Mouse (Mus musculus) stomach, embryonic 14.5 days (tissue): ENCODE data around the gene Insrr. TPM values are rescaled to one million over a fixed set of nuclear protein-coding genes. Genes with fewer than 3 reads are reported as not detected.

Experiments
- ATAC-seq: fragments of 200-750 bp; cut with Nextera tagmentation; 2 replicates; pipeline ENCODE4 v1.8.0; 2017; ENCODE audit warnings: low read depth, moderate TSS enrichment; ENCODE audit not compliant: insufficient number of reproducible peaks, insufficient read depth, low FRiP score
- H3K27ac ChIP-seq: fragments of 300-500 bp; sonication (generic); 2 replicates; pipeline ENCODE4 v1.5.1; 2014; ENCODE audit warnings: mild to moderate bottlenecking, low read length, moderate library complexity, mixed read lengths
- H3K27me3 ChIP-seq: fragments of 300-500 bp; sonication (generic); 2 replicates; pipeline ENCODE4 v1.6.1; 2014; ENCODE audit warnings: low read length, control low read depth, mixed read lengths; ENCODE audit not compliant: control insufficient read depth, insufficient read depth
- H3K36me3 ChIP-seq: fragments of 300-500 bp; sonication (generic); 2 replicates; pipeline ENCODE4 v1.6.1; 2014; ENCODE audit warnings: mild to moderate bottlenecking, control low read depth, low read length, moderate library complexity, mixed read lengths; ENCODE audit not compliant: control insufficient read depth, insufficient read depth
- H3K4me1 ChIP-seq: fragments of 300-500 bp; sonication (generic); 2 replicates; pipeline ENCODE4 v1.6.1; 2014; ENCODE audit warnings: low read length, control low read depth, mixed read lengths; ENCODE audit not compliant: control insufficient read depth, insufficient read depth
- H3K4me2 ChIP-seq: fragments of 300-500 bp; sonication (generic); replicated peaks from 2 replicates; pipeline ENCODE4 v1.6.1; 2014; ENCODE audit warnings: low read depth, low read length, control low read depth
- H3K4me3 ChIP-seq: fragments of 300-500 bp; sonication (generic); 2 replicates; pipeline ENCODE4 v1.5.1; 2014; ENCODE audit warnings: low read depth, low read length, control low read depth
- H3K9ac ChIP-seq: fragments of 300-500 bp; sonication (generic); replicated peaks from 2 replicates; pipeline ENCODE4 v1.6.1; 2014; ENCODE audit warnings: low read depth, mild to moderate bottlenecking, control low read depth, low read length, moderate library complexity, mixed read lengths
- H3K9me3 ChIP-seq: fragments of 300-500 bp; sonication (generic); 2 replicates; pipeline ENCODE4 v1.6.1; 2016; ENCODE audit warnings: low read depth, low read length, control low read depth; ENCODE audit not compliant: control insufficient read depth
- WGBS: fragments of 180-500 bp; shearing (Covaris S2); extraction: QIAGEN DNeasy Blood & Tissue Kit; methylation state at CpG from one replicate; pipeline ENCODE4 v1.1.7; 2014; 5-methylcytosine and 5-hydroxymethylcytosine counted together
- polyA plus RNA-seq: library from polyadenylated mRNA; unstranded; fragments of >200 nt; fragmentation: Nextera tagmentation; extraction: Ambion mirVana; gene quantifications from 2 replicates; pipeline ENCODE4 v1.2.1, GENCODE M21; 2014

Gene Insrr
- polyA plus RNA-seq, 1 experiment from 2014 or later = 0.20 TPM

DNA sequence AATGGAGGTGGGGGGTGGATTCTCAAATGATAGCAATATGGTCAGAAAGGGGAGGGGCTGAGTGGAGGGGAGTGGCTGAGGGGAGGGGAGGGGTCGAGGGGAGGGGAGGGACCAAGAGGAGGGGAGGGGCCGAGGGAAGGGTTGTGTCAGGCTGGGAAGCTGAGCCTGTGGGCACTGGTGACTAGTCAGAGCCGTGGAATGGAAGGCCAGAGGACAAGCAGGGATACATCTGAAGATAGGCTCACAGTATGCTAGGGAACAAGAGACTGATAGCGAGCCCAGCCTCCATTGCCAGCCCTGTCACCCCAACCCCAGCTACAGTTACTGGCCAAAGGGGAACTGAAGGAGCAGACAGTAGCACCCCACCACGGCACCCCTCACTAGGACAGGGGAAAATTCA, 38.1 kb upstream of the Insrr start:
- H3K4me3 ChIP-seq = no peak overlapping the region
- no peaks in the 10 kb centered on the region for H3K27me3 ChIP-seq
- ATAC-seq = no peak
- H3K9ac ChIP-seq = no peak overlapping the region
- H3K4me2 ChIP-seq = no peak overlapping the region
- no peak overlapping the region for H3K27ac ChIP-seq
- peaks cover 14% of the 10 kb centered on the region for H3K4me1 ChIP-seq
- H3K9me3 ChIP-seq = no peaks in the 10 kb centered on the region
- 36% methylated on average over 5 of the region's 5 CpGs for WGBS
- peaks cover 3% of the 10 kb centered on the region for H3K36me3 ChIP-seq

DNA sequence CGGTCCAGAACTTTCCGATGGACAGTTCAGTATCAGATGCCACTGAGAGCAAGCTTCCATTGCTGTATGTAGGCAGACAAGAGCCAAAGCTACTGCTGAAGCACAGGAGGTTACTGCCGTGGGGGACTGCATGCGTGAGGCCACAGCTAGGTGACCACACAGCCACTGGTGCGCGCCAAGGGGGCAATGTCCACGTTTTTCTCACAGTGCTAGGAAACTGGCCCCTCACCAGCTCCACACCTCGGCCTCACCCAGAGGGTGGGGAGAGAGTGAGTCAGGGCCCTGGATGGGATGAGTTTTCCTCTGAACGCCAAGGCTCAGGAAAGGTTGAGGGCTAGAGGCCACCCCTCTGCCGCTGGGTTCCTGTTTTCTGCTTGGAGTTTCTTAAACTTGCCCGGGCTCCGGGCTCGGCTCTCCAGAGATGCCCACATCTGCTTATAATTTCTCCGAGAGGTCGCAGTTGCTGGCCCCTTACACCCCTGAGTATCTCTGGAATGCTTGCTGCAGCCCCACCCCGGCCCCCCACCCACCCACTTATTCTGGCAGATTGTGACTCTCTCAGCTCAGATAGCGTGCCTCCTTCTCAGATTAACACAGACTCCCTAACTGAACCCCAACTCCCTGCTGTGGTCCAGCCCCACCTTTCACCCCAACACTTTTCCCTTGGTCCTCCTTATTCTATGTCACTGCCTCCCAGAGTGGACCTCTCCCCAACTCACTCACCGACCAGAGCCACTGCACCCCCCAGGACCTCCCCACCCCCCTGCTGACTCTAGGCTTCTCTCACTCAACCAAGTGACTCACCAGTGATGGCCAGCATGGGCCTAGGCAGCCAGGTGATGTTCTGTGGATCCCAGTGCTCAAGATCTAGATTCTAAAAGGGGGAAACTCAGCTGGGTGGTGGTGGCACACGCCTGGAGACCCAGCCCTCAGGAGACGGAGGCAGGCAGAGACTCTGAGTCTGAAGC, 35.1 kb upstream of the Insrr start:
- Histone ChIP-seq H3K9me3 (no peaks in the 10 kb centered on the region), H3K36me3 (peaks cover 3% of the 10 kb centered on the region), H3K27me3 (no peaks in the 10 kb centered on the region), H3K4me2 (no peak overlapping the region), H3K9ac (no peak overlapping the region), H3K4me1 (peaks cover 33% of the 10 kb centered on the region), H3K27ac (no peak overlapping the region), H3K4me3 (no peak overlapping the region)
- ATAC-seq = no peak
- WGBS = 67% methylated on average over 20 of the region's 20 CpGs

DNA sequence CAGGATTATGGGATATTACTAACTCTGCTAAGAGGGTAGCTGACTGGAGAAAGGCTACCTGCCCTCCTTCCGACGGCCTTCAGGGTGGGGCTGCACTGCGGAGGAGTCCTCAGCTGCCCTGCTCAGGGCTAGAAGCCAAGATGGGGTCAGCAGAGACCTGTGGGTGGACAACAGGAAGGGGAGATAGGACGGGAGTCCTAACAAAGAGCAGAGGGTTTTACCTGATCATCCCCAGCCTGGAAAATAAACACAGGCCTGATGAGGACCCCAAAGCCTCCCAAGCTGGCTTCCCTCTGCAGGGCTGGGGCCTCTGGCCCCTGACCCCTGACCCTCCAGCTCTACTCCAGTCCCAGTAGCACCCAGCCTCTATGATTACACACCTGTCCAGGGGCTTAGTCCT, 33.5 kb upstream of the Insrr start:
- Histone ChIP-seq H3K9me3 (no peaks in the 10 kb centered on the region), H3K27me3 (no peaks in the 10 kb centered on the region), H3K36me3 (peaks cover 3% of the 10 kb centered on the region), H3K4me3 (no peak overlapping the region), H3K9ac (no peak overlapping the region; the same call in 1 of the 2 replicates), H3K4me2 (peak overlapping the region; percentile 37), H3K27ac (peak overlapping the region; percentile 95), H3K4me1 (peaks cover 44% of the 10 kb centered on the region)
- WGBS = 39% methylated on average over 4 of the region's 4 CpGs
- no peak for ATAC-seq

DNA sequence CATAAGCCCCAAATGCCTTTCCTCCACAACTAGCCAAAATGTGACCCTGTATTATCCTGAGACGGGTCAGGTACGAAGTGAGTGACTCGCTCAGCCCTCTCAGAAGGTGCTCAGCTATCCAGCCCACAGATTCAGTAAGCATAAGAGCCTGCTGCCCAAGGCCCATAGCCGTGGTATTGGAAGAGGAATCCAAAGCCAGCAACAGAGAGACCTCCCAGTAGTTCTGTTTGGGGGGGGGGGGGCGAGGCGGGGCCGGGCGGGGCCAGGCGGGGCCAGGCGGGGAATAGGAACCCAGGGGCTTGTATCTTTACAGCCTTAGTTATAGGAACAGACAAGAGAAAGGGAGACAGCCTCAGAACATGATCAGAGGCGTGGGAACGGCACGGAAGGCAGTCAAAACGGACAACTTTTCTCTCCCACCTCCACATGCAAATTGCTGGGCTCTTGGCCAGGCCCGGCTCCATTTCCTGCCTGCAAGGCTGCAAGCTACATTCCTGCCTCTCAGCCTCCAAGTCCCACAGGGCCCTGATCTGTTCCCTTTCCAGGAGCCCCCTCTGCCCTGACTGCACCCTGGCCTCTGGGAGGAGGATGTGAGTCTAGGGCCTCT, 33.0 kb upstream of the Insrr start:
- Histone ChIP-seq H3K9me3 (no peaks in the 10 kb centered on the region), H3K9ac (no peak overlapping the region; the same call in 1 of the 2 replicates), H3K4me1 (peaks cover 42% of the 10 kb centered on the region), H3K27ac (peak overlapping the region; percentile 95), H3K4me3 (peak overlapping the region; percentile 11; the same call in 1 of the 2 replicates), H3K27me3 (no peaks in the 10 kb centered on the region), H3K36me3 (peaks cover 3% of the 10 kb centered on the region), H3K4me2 (peak overlapping the region; percentile 37)
- 22% methylated on average over 9 of the region's 15 CpGs for WGBS
- ATAC-seq = peak; percentile 65

DNA sequence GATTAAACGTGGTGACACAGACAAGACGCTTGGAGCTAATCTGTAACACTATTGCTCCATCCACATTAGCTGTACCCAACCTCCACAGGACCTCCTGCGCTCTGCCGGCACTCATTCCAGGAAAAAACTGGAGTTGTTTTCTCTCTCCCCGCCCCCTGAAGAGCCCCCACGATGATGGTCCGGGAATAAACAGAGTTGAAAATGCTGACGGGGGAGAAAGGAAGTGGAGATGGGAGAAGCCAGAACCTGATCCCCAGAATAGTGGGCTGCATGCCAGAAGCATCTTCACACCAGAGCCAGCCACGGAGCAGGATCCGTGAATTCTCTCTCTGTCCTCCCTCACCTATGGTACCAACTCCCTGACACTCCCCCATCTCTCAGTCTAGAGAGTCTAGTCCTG, 32.2 kb upstream of the Insrr start:
- H3K9ac ChIP-seq = no peak overlapping the region; the same call in 1 of the 2 replicates
- H3K36me3 ChIP-seq = peaks cover 3% of the 10 kb centered on the region
- H3K4me3 ChIP-seq = peak overlapping the region; percentile 11; the same call in 1 of the 2 replicates
- H3K4me1 ChIP-seq = peaks cover 41% of the 10 kb centered on the region
- no peaks in the 10 kb centered on the region for H3K27me3 ChIP-seq
- H3K4me2 ChIP-seq = peak overlapping the region; percentile 37
- H3K9me3 ChIP-seq = no peaks in the 10 kb centered on the region
- 15% methylated on average over 10 of the region's 10 CpGs for WGBS
- ATAC-seq = peak; percentile 3; the same call in 1 of the 2 replicates
- H3K27ac ChIP-seq = peak overlapping the region; percentile 95

DNA sequence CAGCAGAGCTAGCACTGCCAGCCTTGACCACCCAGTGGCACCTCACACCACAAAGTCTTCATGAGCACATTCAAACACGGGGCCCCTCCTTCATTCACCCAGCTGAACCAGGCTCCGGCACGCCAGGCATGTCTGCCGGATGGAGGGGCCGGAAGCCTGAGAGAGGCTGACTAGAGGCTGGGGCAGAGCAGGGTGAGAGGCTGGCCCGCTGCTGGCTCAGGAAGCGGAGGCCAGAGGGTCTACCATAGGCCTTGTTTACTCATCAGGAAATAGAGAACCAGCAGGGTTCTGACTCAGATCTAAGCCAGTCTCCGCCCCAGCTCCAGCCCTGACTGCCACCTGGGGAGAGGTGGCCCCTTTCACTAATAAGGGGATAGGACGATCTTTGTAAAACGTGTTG, 31.7 kb upstream of the Insrr start:
- Histone ChIP-seq H3K4me2 (peak overlapping the region; percentile 37), H3K4me3 (no peak overlapping the region), H3K27ac (peak overlapping the region; percentile 95), H3K4me1 (peaks cover 41% of the 10 kb centered on the region), H3K9ac (no peak overlapping the region), H3K9me3 (no peaks in the 10 kb centered on the region), H3K27me3 (no peaks in the 10 kb centered on the region), H3K36me3 (no peaks in the 10 kb centered on the region)
- 19% methylated on average over 10 of the region's 10 CpGs for WGBS
- ATAC-seq = no peak; the same call in 1 of the 2 replicates

DNA sequence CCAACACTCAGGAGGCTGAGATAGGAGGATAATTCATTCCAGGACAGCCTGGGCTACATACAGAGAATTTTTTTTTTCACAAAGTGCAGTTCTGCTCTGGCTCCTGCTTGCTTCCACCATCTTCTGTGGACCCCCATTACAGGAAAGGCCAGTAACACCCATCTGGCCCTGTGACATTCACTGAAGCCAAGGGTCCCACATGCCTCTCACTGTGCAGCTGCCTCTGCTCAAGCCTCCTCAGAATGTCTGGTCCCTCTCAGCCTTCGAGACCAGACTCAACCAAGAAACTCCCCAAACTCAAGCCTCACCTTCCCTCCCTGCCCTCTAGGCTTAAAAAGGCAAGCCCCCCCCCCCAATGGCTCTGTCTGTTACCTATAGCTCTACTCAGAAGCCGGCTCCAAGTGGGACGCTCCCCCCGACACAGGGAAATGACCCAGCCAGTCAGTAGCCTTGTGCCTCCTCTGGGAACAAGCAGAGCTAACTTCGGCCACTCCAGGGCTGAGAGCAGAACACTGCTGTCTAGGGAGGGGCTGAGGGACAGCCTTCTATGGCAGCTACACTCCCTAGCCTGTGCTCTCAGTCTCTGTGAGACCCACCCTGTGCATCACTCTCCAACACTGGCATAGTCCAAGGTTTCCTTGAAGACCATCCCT, 31.0 kb upstream of the Insrr start:
- Histone ChIP-seq H3K4me2 (peak overlapping the region; percentile 37; the same call in 1 of the 2 replicates), H3K27ac (peak overlapping the region; percentile 95), H3K9ac (no peak overlapping the region), H3K4me3 (no peak overlapping the region), H3K9me3 (no peaks in the 10 kb centered on the region), H3K4me1 (peaks cover 41% of the 10 kb centered on the region), H3K27me3 (no peaks in the 10 kb centered on the region), H3K36me3 (no peaks in the 10 kb centered on the region)
- no peak for ATAC-seq
- WGBS = 85% methylated on average over 5 of the region's 5 CpGs

DNA sequence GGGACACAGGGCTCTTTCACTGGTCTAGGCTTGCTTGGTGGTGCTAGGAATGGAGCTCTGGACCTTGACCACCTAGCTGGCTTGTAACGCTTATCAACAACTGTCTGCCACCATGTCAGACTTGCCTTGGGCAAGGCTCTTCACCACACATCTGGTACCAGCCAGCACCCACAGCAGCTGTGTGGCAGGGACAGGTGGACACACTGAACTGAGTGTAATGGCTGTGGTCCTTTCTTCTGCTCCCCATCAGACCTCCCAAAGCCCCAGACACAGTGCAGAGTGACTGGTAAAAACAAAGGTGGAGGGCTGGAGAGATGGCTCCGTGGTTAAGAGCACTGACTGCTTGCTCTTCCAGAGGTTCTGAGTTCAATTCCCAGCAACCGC, 30.5 kb upstream of the Insrr start:
- Histone ChIP-seq H3K27me3 (no peaks in the 10 kb centered on the region), H3K27ac (peak overlapping the region; percentile 95; the same call in 1 of the 2 replicates), H3K9ac (no peak overlapping the region), H3K4me2 (no peak overlapping the region), H3K4me1 (peaks cover 41% of the 10 kb centered on the region), H3K9me3 (no peaks in the 10 kb centered on the region), H3K36me3 (no peaks in the 10 kb centered on the region), H3K4me3 (no peak overlapping the region)
- 84% methylated on average over 3 of the region's 3 CpGs for WGBS
- no peak for ATAC-seq
